Mouse (Mus musculus) gastrocnemius, postnatal 4 days (tissue): ENCODE data around the gene Wdr24. TPM values are rescaled to one million over a fixed set of nuclear protein-coding genes. Genes with fewer than 3 reads are reported as not detected.

ENCODE experiments used
- DNase-seq, 2 experiments: peaks; one replicate each; pipeline ENCODE4 v3.0.0; 2021 to 2022; ENCODE audit warnings: low spot score in 2 of 2, mixed read lengths in 2 of 2
- total RNA-seq, 2 experiments: library from RNA; stranded (reverse); gene quantifications; 2 replicates each; pipeline ENCODE4 v1.2.3; 2021

The Wdr24 gene
- total RNA-seq, 2 experiments from 2014 or later: 12.2 to 13.7 TPM

DNA sequence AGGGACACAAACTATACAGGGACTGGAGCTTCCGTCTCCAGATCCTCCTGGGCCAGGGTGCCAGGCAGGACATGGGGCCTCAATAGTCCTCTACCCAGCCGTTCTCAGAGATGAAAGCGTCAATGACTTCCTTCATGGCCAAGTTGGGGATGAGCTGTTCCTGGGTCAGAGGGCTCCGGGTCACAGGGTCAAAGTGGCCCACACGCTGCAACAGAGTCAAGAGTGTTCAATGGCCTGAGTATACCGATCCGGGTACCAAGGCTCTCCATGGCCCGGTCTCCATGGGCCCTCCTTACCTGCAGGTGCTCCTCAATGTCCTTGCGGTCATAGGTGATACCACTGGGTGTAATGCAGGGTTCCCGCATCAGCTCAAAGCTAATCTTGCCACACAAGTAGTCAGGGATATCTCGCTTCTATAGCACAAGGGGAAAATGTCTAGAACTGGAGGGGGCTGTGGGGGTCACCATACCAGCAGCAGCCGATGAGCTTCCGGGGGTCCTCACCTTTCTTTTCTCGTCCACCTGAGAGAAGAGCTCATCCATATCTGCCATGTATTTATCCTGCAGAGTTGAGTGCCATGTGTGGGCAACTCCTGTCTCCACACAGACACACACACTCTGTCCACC lies 7.5 kb downstream of the Wdr24 start:
- DNase-seq: no peak

DNA sequence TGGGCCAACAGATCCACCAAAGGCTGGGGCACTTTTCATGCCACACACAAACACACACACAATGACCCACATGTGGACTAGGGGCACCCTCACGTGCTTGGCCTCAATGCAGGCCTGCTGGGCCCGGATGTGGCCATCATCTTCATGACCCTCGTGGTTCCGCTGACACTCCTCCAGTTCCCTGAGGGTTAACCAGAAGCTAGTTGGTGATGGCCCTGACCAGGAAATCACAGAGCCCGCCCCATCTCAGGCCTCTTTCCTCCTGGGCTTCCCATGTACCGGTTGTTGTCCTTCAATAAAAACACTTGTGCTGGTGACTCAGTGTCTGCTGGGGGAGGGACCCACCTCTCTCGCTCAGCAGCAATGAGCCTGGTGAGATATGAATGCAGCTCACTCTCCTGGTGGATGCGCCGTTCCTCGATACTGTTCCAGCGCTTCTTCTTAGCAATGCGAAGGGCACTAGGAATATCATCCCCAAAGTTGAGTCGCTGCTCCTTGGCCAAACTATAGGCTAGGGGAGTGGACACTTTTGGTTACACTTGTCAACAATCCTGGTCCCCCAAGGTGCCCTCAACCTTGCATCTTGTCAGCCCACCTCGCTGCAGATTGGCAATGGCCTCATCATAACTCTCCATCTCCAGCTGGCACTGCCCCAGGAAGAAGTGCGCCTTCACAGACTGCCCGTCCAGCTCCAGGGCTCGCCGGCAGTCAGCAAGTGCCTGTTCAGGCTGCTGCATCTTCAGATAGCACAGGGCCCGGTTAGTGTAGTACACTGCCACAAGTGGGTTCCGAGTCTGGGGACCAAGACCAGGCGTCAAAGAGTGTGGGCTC lies 8.2 kb downstream of the Wdr24 start:
- DNase-seq: no peak

DNA sequence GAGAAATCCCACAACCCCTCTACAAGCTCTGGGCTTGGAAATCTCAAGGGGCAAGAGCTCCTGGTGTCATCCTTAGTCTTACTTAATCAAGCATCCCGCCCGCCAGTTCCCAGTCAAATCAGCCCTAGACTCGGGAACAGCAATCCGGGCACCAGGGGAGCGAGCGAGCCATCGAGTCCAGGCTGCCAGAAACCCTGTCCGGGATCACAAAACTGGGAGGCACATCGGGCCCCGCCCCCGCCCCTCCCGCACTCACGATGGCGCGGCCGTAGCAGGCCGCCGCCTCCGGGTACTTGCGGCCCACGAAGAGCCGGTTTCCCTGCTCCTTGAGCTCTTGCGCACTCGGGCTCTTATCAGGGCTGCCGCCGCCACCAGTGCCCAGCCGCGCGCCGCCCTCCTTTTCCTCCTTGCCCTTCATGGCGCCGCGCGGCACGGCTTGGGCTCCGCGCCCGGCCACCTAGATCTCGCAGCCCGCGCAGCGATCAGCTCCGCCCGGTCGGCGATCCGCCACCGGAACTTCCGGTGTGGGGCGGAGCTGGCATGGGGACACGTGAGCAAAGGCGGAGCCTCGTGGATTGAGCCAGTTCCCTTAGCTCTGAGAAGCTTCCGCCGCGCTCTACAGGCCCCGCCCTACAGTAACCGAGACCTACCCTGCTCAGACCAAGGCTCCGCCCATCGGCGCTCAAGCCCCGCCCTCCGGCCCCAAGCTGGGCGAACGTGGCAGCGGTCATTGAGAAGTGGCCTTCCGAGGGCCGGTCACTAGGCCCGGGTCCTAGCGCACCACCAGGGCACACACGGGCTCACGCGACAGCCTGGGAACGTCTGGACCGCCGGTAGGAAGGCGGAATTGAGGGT lies 9.2 kb downstream of the Wdr24 start:
- DNase-seq: peak; percentile 96 to 100

DNA sequence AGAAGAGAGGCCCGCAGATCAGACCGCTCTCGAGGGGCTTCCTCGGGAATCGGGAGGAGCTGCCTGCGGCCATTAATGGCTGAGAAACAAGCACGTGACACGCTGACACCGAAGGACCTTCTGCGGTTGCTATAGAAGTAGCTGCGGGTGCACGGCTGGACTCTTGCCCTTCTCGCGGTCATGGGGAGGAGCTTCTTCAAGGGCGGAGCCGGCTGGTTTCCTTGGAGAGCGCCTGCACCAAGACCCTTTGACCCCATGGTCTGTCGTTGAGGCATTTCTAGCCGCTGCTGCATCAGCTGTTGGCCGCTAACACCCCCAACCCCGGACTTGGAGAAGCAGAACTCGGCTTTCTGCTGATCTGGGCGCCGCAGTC lies 9.8 kb downstream of the Wdr24 start, which contains the start of gene Stub1:
TSS of gene Stub1 (minus strand) at position 114 of the 373 bp plus-strand sequence.
- peak; percentile 82 to 91 for DNase-seq

DNA sequence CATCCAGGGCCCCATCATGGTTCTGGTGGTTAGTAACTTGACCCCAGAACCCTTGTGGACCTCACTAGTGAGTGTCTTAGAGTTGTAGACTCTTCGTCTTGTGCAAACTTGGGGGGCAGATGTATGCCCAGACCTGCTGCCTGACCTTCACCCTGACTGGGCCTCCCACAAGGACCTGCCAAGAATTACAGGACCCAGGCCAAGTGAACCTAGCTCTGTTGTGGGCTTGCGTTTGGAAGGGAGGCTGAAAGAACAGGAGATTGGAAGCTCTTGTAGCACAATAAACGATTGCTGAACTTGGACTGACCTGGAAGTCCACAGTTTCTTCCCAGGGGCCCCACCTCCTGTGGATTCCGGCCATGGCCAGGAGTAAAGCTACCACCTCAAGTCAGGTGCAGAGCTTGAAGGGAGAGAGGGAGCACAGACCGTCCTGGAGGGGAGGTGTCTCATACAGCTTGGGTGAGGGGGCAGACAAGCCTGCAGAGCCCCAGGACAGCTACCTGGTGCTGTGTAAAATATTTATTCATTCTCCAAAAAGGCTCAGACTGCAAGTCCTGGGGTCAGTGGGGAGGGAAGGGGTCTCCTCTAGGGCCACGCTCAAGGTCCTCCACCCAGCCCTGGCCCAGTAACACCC lies 10.7 kb downstream of the Wdr24 start:
- no peak for DNase-seq

DNA sequence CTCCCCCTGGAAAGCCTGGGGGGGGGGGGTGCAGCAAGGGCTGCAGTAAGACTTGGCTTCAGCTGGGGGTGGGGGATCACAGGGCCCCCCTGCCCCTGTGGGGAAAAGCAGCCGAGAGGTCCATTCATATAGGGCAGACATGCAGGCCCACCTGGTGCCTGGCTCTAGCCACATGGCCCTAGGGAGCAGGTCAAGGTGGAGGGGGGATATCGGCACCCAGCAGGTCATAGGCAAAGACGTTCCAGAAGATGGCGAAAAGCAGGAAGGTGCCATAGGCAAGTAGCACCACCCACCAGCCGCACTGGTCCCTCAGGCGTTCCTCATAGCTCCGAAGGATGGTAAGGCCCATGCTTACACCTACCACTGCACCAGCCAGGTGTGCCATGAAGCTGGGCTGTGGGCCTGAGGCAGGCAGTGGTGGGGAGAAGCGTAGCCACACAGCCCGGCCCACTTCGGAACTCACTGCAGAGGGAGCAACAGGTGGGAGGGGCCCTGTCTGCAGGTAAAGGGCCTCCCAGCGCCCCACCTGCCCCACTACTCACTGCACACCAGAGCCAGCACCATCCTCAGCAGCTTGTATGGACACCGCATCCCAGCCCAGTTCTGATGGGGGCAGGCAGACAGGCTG lies 11.3 kb downstream of the Wdr24 start:
- DNase-seq: no peak

DNA sequence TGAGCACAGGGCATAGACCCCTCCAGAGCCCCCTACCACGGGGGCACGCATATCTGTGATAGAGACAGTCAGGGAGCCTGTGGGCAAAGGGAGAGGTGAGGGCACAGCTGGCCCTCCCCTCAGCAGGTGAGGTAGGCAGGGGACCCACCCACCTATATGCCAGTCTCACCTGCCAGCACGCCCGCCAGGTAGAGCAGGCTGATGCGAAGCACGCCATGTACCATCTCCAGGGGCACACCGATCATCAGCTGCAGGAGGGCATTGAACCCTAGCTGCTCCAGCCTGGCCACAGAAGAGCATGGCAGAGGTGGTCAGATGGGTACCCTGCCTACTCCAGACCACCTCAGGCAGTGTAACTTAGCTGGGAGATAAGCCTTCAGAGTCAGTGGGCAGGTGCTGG lies 11.9 kb downstream of the Wdr24 start:
- no peak for DNase-seq

DNA sequence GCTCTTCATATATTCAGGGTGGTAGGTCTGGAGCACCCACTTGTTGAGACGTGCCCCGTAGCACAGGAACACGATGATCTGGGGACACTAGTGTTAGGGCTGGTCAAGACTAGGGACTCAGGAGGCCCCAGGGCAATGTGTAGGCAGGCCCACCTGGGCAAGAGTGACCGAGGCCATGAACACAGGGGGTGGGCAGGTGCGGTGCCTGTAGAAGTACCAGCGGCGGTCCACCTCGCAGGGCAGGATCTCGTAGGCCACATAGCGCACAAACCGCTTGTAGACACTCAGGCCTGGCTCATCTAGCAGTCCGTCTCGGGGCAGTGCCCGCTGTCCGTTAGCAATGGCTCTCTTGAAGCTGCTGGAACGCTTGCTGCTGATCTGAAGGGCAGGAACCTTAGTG lies 12.4 kb downstream of the Wdr24 start:
- DNase-seq: no peak

DNA sequence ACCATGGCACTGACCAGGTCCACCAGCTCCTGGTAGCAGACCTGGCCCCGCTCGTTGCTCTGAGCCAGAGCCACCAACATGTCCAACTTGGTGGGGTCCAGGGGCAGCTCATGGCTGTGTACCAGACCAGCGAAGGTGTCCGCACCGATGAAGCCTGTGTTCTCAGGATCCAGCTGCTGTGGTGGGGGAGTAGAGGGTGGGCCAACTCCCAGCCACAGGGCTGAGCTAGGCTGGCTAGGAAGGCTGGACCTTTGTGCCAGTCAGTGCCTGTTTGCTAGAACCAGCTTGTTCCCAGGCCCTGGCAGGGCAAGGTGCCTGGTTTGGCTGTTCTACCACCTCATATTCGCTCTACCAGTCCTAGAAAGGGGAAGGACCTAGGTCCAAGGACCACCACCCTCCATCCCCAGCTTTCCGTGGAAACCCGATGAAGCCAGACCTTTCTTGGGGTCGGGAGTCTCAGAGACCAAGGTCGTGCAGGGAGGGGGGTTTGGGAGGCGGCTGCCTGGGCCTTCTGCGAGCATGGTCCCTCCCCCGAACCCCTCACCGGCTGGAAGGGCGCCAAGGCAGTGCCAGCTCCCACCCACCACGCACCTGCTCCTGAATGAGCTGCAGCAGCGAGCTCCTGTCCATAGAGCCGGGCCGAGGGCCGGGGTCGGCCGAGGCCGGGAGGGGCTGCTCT lies 13.1 kb downstream of the Wdr24 start:
- DNase-seq: peak in 1 of 2 experiments; percentile 47

DNA sequence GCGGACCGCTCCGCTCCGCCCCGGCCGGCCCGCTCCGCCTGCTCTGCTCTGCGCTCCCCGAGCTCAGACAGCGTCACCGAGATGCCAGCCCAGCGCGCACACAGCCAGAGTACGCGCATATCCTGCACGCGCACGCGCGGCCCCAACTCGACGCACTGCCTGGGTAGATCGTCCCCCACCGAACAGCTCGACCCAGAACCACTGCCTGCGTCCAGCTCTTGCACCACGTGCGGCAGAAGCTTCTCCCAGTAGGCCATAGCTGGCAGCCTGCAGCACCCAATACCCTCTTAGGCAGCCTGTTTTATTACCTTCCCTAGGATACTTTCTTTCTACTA lies 13.6 kb downstream of the Wdr24 start, which contains the start of gene Rhbdl1:
TSS of gene Rhbdl1 (minus strand) at position 220 of the 335 bp plus-strand sequence.
- DNase-seq: peak in 1 of 2 experiments; percentile 70

DNA sequence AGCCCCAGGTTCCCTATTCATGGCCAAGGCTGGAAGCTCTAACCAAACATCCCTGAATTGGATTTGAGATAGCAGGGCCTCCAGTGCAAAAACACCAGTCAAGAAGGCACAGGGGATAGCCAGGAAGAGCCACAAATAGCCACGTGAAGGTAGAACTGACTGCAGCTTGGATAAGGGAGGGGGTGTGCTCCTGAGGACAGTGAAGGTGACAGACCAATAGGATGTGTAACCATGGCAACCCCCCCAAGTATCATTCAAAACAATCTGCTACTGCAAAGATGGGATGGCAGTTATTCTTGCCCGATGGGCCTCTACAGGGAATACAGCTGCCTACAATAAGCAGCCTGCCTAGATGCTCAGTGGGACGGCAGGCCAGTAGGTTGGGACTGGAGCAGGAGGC lies 14.1 kb downstream of the Wdr24 start:
- DNase-seq: no peak

DNA sequence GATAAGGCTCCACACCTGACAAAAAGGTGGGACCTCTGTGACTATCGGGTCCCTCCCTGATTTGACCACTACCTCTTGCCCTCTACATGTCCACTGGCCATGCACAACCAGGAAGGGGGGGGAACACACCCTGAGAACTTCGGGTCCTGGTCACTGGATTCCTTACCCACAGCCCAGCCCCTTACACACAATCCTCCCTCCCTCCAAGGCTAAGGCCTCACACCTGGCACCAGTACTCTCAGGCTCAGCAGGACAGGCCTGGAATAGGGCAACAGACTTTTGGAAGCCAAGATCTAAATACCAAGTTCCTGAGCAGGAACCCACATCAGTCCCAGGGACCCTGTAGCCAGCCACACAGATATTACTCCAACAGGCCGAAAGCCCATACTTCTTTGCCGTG lies 15.5 kb downstream of the Wdr24 start:
- DNase-seq: no peak

DNA sequence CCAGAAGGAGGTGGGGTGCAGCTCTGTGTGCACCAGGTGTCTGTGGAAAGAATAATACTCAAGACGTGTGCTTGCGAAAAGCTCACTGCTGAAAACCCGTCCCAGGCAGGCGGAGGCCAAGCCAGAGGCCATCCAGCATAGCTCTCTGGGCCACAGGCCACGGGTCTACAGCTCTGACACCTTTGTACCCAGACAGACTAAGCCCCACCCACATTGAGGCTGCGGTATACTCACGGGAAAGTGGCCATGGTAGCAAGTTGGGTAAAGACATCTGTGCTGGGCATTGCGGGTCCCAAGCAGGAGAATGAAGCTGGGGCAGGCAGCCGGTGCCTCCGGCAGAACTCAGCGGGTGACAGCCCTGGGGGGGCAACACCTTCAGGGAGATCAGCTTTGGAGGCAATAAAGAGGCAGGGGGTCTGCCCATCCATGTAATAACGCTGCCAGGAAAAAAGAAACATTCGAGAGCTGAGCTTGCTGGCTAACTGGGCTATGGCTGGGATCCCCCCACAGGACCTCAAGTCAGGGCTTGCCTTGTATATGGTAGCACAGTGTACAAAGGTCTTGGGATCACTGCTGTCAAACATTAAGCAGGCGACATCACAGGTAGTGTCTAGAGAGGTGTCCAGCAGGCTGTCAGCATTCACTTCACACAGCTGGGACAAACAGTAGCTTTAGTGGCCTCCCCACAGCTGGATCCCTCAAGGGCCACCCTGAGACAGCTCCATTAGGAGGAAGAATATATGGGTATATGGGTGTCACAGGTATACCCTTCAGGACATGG lies 16.2 kb downstream of the Wdr24 start:
- no peak for DNase-seq

DNA sequence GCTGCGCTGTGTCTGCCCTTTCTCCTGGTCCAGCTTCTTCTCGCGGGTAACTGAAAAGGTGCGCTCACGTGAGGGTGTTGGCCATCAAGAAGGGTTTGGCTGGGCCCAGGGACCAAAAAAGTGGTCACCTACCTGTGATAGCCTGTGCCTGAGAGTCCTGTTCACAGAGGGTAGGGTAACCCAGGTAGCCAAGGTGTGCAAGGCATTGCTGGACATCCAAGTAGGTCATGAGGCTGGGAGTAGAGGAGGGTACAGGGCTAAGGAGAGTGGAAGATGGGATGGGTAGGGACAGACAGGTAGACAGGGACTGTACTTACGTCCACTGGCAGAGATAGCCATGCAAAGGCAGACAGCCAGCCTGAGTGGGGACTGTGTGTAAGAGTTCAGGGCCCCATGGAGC lies 17.1 kb downstream of the Wdr24 start:
- DNase-seq: no peak

DNA sequence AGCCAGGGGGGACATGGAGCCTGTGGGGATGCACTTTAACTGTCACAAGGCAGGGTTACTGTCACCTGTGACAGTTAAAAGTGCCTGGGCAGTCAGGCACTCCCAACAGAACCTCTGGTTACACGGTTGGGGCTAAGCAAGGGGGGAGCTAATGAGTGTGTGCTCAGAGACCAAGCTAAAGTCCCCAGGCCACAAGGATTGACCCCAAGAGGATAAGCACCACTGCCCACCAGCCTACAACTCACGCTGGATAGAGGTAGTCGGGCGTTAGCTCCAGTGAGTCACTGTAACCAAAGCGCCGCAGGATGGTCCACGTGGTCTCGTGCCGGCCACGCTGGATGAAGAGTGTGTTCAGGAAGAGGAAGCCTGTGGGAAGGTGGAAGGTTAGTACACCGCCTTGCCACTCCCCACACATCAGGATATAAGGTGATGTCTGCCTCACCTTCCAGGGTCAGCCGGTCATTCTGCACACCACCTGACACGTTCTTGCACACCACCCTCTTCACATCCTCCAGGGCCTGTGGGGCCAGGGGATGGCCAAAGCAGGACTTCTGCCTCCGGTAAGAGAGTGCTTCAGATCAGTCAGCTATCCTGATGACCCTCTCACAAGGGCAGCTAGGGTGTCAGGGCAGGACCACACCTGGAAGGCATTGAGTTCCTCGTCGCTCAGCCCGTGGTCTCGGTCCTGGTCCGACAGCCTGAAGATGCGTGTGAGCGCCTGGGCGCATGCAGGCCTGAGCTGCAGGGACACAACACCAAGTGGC lies 17.9 kb downstream of the Wdr24 start, which contains the start of gene Gm20683:
TSS of gene Gm20683 (minus strand) at position 647 of the 764 bp plus-strand sequence.
- no peak for DNase-seq

DNA sequence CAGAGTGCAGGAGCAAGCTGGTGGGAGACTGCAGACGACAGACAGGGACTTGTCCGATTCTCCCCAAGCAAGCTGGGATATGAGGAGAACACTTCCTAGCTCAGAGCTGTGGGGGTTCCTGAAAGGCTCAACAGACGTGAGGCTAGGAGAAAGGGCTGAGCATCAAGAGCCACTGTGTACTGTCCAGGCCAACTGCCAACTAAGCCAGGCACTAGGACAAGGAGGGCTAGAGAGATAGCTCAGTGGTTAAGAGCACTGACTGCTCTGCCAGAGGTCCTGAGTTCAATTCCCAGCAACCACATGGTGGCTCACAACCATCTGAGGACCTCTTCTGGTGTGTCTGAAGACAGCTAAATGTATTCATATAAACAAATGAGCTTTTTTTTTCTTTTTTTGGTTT lies 19.1 kb downstream of the Wdr24 start:
- no peak for DNase-seq

DNA sequence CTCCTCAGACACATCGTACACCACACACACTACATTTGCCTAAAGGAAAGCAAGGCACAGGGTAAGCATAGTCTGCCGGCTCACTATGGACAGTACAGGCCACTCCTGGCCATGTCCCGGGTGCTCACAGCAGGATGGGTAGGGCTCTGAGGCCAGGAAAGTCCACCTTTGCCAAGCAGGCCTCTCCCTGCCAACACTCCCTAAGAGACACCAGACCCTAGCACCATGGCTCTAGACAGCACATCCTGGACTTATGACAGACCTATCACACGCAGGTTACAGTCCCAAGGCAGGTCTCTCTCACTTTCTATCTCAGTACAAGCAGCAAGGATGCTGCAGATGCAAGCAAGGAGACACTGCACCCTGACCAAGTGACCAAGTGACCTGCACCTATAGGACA lies 19.7 kb downstream of the Wdr24 start:
- no peak for DNase-seq

DNA sequence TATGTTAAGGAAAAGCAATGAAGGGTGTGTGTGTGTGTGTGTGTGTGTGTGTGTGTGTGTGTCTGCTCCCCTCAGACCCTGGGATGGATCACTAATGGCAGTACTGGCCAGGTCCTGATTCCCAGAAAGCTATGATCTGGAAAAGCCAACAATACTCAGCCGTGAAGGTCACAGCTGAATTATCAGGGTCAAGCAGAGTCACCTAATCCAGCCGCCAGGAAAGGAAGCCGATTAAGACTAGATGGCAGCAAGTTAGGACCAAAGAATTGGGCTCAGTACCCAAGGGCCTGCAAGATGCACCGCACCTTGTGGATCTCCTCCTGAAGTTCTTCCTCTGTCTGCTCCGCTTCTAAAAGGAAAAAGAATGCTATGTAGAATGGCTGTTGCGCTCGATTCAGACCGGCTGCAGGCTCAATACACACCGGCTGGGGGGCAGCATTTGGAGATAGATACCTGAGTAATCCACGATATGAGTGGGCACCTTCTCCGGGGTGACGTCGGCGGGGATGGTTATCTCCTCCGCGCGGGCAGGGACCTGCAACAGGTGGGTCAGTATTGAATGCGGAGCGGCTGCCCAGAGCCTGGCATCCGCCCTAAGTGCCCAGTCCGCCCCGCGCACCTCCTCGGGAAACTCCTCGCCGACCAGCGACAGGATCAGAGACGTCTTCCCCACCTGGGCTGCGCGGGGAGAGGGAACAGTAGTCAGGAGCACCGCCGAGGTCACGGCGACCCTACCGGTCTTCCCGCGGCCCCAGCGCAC lies 20.4 kb downstream of the Wdr24 start:
- no peak for DNase-seq
